Mouse (Mus musculus) stomach, postnatal 0 days (tissue): ENCODE results near the gene Eef1akmt4. TPM values are rescaled to one million over a fixed set of nuclear protein-coding genes. Genes with fewer than 3 reads are reported as not detected.
A peak's percentile ranks its signal among the peaks of the same experiment; 100 is the strongest.

Experiments used
- ATAC-seq: fragments of 200-750 bp; cut with Nextera tagmentation; 2 replicates; pipeline ENCODE4 v1.8.0; 2017; ENCODE audit not compliant: low FRiP score, low TSS enrichment
- DNase-seq: peaks from one replicate; pipeline ENCODE4 v3.0.0-alpha.2; 2016; ENCODE audit warnings: low spot score
- H3K27ac ChIP-seq: fragments of 300-500 bp; sonication (generic); replicated peaks from 2 replicates; pipeline ENCODE4 v1.5.1; 2014; ENCODE audit warnings: mild to moderate bottlenecking, control low read depth
- H3K27me3 ChIP-seq: fragments of 300-500 bp; sonication (generic); 2 replicates; pipeline ENCODE4 v1.6.1; 2014; ENCODE audit warnings: low read length; ENCODE audit not compliant: control insufficient read depth, insufficient read depth
- H3K36me3 ChIP-seq: fragments of 300-500 bp; sonication (generic); 2 replicates; pipeline ENCODE4 v1.6.1; 2014; ENCODE audit warnings: low read length, mixed read lengths; ENCODE audit not compliant: control insufficient read depth, insufficient read depth
- H3K4me1 ChIP-seq: fragments of 300-500 bp; sonication (generic); replicated peaks from 2 replicates; pipeline ENCODE4 v1.6.1; 2014; ENCODE audit warnings: antibody characterized with exemption; ENCODE audit not compliant: control insufficient read depth, insufficient read depth
- H3K4me2 ChIP-seq: fragments of 300-500 bp; sonication (generic); replicated peaks from 2 replicates; pipeline ENCODE4 v1.6.1; 2014; ENCODE audit warnings: low read depth, mild to moderate bottlenecking, control low read depth, moderate library complexity
- H3K4me3 ChIP-seq: fragments of 300-500 bp; sonication (generic); 2 replicates; pipeline ENCODE4 v1.5.1; 2014; ENCODE audit warnings: low read depth, low read length, control low read depth
- H3K9ac ChIP-seq: fragments of 300-500 bp; sonication (generic); 2 replicates; pipeline ENCODE4 v1.6.1; 2014; ENCODE audit warnings: mild to moderate bottlenecking, low read length, control low read depth, mixed read lengths
- H3K9me3 ChIP-seq: fragments of 300-500 bp; sonication (generic); 2 replicates; pipeline ENCODE4 v1.6.1; 2016; ENCODE audit warnings: low read length; ENCODE audit not compliant: control insufficient read depth
- CTCF ChIP-seq: IDR thresholded peaks from 2 replicates; pipeline ENCODE4 v1.5.1; 2016; ENCODE audit warnings: antibody characterized with exemption, low read depth, mild to moderate bottlenecking, moderate library complexity
- EP300 ChIP-seq: optimal IDR thresholded peaks from 2 replicates; pipeline ENCODE3; 2016; ENCODE audit warnings: antibody characterized with exemption
- WGBS: fragments of 180-500 bp; shearing (Covaris S2); extraction: QIAGEN DNeasy Blood & Tissue Kit; methylation state at CpG from one replicate; pipeline ENCODE4 v1.1.7; 2014; 5-methylcytosine and 5-hydroxymethylcytosine counted together
- polyA plus RNA-seq: library from polyadenylated mRNA; unstranded; fragments of >200 nt; fragmentation: Nextera tagmentation; extraction: Ambion mirVana; gene quantifications from 2 replicates; pipeline ENCODE4 v1.2.1, GENCODE M21; 2015

Eef1akmt4 gene
- 19.2 and 21.4 TPM in 2 replicates for polyA plus RNA-seq

- Histone ChIP-seq H3K27me3 (no peaks in the 10 kb centered on the region), H3K9me3 (no peaks in the 10 kb centered on the region), H3K4me3 (peak within 1 kb of the TSS; percentile 71), H3K36me3 (0 out of 2 replicates have a peak, but pooled peaks cover 4% of the 10 kb centered on the region), H3K27ac (peak within 1 kb of the TSS; percentile 77), H3K4me2 (peak within 1 kb of the TSS; percentile 85), H3K4me1 (no peaks in the 10 kb centered on the region), H3K9ac (peak within 1 kb of the TSS; percentile 75)
- TF ChIP-seq EP300 (no peak), CTCF (no peak)
- 1% methylated on average over 41 of the region's 41 CpGs for WGBS
- ATAC-seq, result peak; percentile 97
- DNase-seq, result peak; percentile 92
Measured at GRCm38 (mm10) chr16:20611357-20612227, at the start of gene Eef1akmt4, which contains the start of the genes Gm49333 and Alg3. Gene Eef1akmt4 (plus strand): TSS chr16:20611593. Gene Gm49333 (plus strand): TSS chr16:20611610. Gene Alg3 (minus strand): TSS chr16:20611735.

GRCm38 (mm10) chr16:20565075-20565474, 46.3 kb upstream of the Eef1akmt4 start:
- H3K27me3 ChIP-seq, result no peaks in the 10 kb centered on the region
- ATAC-seq, result no peak
- no peaks in the 10 kb centered on the region for H3K9me3 ChIP-seq
- no peaks in the 10 kb centered on the region for H3K4me1 ChIP-seq
- H3K36me3 ChIP-seq, result no peaks in the 10 kb centered on the region
- WGBS, result 8% methylated on average over 1 of the region's 1 CpGs
- TF ChIP-seq EP300 (no peak), CTCF (no peak)
- no peak overlapping the region for H3K4me3 ChIP-seq
- H3K9ac ChIP-seq, result no peak overlapping the region
- no peak overlapping the region for H3K27ac ChIP-seq
- DNase-seq, result no peak
- H3K4me2 ChIP-seq, result no peak overlapping the region

DNA sequence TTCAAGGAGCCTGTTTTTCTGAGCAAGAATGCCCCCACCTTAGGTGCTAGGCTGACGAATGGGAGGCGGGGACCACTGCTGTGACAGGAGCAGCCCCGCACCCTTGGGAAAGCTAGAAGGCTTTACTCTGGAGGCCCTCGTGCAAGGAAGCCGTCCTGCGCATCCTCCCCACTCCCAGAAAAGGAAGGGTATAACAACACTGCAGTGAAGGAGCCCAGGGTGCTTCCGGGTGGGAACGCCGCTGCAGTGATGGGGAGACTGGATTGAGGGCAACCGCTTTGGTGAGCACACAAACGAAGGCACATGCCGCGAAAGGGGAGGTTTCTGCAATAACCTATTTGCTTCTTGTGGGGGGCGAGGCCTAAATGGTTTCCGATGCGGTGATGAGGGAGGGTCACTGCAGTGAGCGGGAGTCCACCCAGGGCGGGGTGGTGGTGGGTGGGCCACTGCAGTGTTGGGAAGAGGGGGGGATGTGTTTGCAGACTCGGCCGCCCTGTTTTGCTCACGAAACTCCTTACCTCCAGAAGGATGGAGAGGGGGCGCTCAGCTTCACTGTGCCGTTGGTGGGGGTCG, 21.9 kb upstream of the Eef1akmt4 start, which contains the start of gene Vwa5b2:
Gene Vwa5b2, plus strand, starts transcription at position 106 of the 573 bp plus-strand sequence.
- peak within 1 kb of the TSS; percentile 79 for H3K4me2 ChIP-seq
- peak within 1 kb of the TSS; percentile 48 for H3K4me3 ChIP-seq
- no peak within 1 kb of the TSS for H3K27ac ChIP-seq
- H3K9me3 ChIP-seq, result no peaks in the 10 kb centered on the region
- no peak; the same call in 1 of the 2 replicates for ATAC-seq
- no peaks in the 10 kb centered on the region for H3K36me3 ChIP-seq
- peak within 1 kb of the TSS; percentile 45 for H3K9ac ChIP-seq
- H3K4me1 ChIP-seq, result no peaks in the 10 kb centered on the region; the same call in 1 of the 2 replicates
- TF ChIP-seq CTCF (no peak), EP300 (no peak)
- no peak for DNase-seq
- under 1% methylated on average over 24 of the region's 24 CpGs for WGBS
- H3K27me3 ChIP-seq, result peaks cover 5% of the 10 kb centered on the region; the same call in 1 of the 2 replicates

DNA sequence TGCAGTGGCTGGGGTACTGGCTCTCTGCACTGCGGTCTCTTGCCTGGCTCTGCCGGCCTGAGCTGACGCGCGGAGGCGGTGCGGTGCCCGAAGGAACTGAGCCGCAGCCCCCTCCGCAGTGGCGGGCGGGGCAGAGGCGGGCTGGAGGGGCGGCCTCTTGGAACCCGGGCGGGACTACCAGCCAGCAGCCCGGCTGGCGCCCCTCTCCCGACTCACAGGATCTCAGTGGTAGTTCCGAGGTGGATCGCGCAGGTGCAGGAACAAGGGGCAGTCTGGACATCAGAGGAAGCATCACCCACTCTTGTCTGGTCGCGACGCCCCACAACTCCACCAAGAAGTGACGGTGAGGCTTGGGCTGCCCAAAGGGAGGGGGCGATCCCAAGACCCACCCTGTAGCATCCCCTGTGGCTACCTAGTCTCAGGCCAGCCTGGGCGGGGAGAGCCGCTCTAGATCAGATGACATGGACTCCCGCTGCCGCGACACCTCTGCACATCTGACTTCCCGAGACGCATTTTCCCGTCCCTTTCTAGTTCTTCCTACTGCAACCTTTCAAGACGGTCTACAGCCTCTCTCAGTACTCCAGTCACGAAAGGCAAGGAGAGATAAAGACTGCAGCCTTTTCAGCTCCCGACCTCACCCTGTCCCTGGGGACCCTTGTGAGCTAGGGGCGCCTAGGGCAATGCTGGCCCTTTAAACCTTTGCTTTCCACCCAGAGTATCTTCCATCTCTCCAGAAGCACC, 21.3 kb upstream of the Eef1akmt4 start:
- H3K4me2 ChIP-seq, result peak overlapping the region; percentile 79
- DNase-seq, result peak; percentile 48
- H3K4me3 ChIP-seq, result peak overlapping the region; percentile 48
- peak overlapping the region; percentile 45 for H3K9ac ChIP-seq
- no peaks in the 10 kb centered on the region; the same call in 1 of the 2 replicates for H3K4me1 ChIP-seq
- no peaks in the 10 kb centered on the region for H3K9me3 ChIP-seq
- H3K27me3 ChIP-seq, result peaks cover 5% of the 10 kb centered on the region; the same call in 1 of the 2 replicates
- no peaks in the 10 kb centered on the region for H3K36me3 ChIP-seq
- H3K27ac ChIP-seq, result no peak overlapping the region
- TF ChIP-seq CTCF (no peak; the same call in 1 of the 2 replicates), EP300 (no peak)
- ATAC-seq, result peak; percentile 72
- 1% methylated on average over 31 of the region's 39 CpGs for WGBS

DNA sequence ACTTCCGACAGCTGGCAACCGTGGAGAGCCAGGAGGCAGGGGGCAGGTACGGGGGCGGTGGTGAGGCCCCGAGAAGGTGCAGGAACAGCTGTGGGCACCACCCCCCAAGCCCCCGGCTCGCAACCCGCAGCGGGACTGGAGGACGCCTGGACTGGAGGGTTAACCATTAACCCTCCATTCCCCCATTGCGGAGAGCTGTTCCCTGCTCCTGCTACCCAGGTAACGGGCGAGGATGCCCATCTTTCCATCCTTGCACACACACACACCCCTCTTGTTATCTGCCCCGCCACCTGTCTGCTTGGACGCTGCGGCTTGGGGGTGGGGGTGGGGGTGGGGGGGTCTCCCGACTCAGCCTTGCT, 20.7 kb upstream of the Eef1akmt4 start:
- ATAC-seq, result peak; percentile 27
- Histone ChIP-seq H3K4me3 (peak overlapping the region; percentile 48), H3K27ac (no peak overlapping the region), H3K27me3 (peaks cover 5% of the 10 kb centered on the region; the same call in 1 of the 2 replicates), H3K36me3 (no peaks in the 10 kb centered on the region), H3K9ac (no peak overlapping the region), H3K4me1 (no peaks in the 10 kb centered on the region; the same call in 1 of the 2 replicates), H3K9me3 (no peaks in the 10 kb centered on the region), H3K4me2 (peak overlapping the region; percentile 79)
- TF ChIP-seq EP300 (no peak), CTCF (no peak)
- WGBS, result 1% methylated on average over 17 of the region's 17 CpGs
- no peak for DNase-seq
